In genomic region chr12:113222748-113223147, GRCm38 (mm10) we compare ENCODE assay signal across 9 mouse cellular contexts. TPM values are rescaled to one million over a fixed set of nuclear protein-coding genes. Genes with fewer than 3 reads are reported as not detected.
DNase-seq lines count a peak whose midpoint lies in the region; ATAC-seq and TF ChIP-seq lines count a peak whose summit lies in the region.
"Had no signal": no experiment of that assay in that cellular context is flagged by ENCODE, and none has a peak within 500 bp of the region (broad histone marks: within the 10 kb centered on the region; RNA-seq: fewer than 3 reads in every experiment).

No protein-coding gene starts in this region.

- intact Hi-C loops in heart, adult 2 months (cut with DNase I), result loop anchor here (5.0 kb wide), 1 partner anchor 265 kb away; the partner anchor contains the start of gene Adam6b

- no peaks in the 10 kb centered on the region for H3K27me3 ChIP-seq in heart, adult 2 months (ENCODE audit: control insufficient read depth, insufficient read depth, low read length)
- no peaks in the 10 kb centered on the region for H3K27me3 ChIP-seq in kidney, embryonic 14.5 days (ENCODE audit: control insufficient read depth, insufficient read depth, low read length)
- no peaks in the 10 kb centered on the region for H3K27me3 ChIP-seq in liver, embryonic 13.5 days
- H3K27me3 ChIP-seq in stomach, postnatal 0 days (ENCODE audit: control insufficient read depth, insufficient read depth, low read length), result no peaks in the 10 kb centered on the region

- TF ChIP-seq CTCF in heart, adult 2 months (IDR thresholded peaks at IDR 0.05), result peak; percentile 64
- peak; percentile 74 for TF ChIP-seq CTCF in stomach, postnatal 0 days (IDR thresholded peaks at IDR 0.05; ENCODE audit: low read depth)

- no peak for TF ChIP-seq POLR2A in heart, adult 2 months (IDR thresholded peaks at IDR 0.05; ENCODE audit: insufficient read depth, low read depth, low read length)

- TF ChIP-seq EP300 in heart, adult 2 months (IDR thresholded peaks at IDR 0.05; ENCODE audit: insufficient read depth, low read depth, low read length), result no peak
- TF ChIP-seq EP300 in stomach, postnatal 0 days (optimal IDR thresholded peaks at IDR 0.05), result no peak

- H3K27ac ChIP-seq in heart, adult 2 months, result no peak overlapping the region
- no peak overlapping the region for H3K27ac ChIP-seq in kidney, embryonic 14.5 days (ENCODE audit: low read depth, low read length)
- no peak overlapping the region for H3K27ac ChIP-seq in liver, embryonic 13.5 days
- no peak overlapping the region for H3K27ac ChIP-seq in stomach, postnatal 0 days (replicated peaks)

- H3K36me3 ChIP-seq in heart, adult 2 months (ENCODE audit: control insufficient read depth, insufficient read depth, low read length), result no peaks in the 10 kb centered on the region
- H3K36me3 ChIP-seq in kidney, embryonic 14.5 days (ENCODE audit: control insufficient read depth, insufficient read depth, low read length), result no peaks in the 10 kb centered on the region
- H3K36me3 ChIP-seq in liver, embryonic 13.5 days, result no peaks in the 10 kb centered on the region
- H3K36me3 ChIP-seq in stomach, postnatal 0 days (ENCODE audit: control insufficient read depth, insufficient read depth, low read length), result no peaks in the 10 kb centered on the region

- peak; percentile 43 for DNase-seq in layer of hippocampus, adult 11-12 months (ENCODE audit: low spot score)
- no peak for DNase-seq in layer of hippocampus, adult 9-10 months (ENCODE audit: low spot score)
- DNase-seq in heart, adult 2 months, result peak; percentile 67 to 70
- no peak for DNase-seq in liver, embryonic 13.5 days
- peak; percentile 73 for DNase-seq in naive thymus-derived CD4-positive, alpha-beta T cell, adult 2 months (ENCODE audit: low read depth)
- DNase-seq in stomach, postnatal 0 days (ENCODE audit: low spot score), result peak; percentile 58

- no peaks in the 10 kb centered on the region for H3K79me2 ChIP-seq in heart, adult 2 months (replicated peaks; ENCODE audit: control insufficient read depth, insufficient read depth, low read length)

- 21% methylated on average over 6 of the region's 6 CpGs for WGBS in heart, adult 2 months
- WGBS in kidney, embryonic 14.5 days, result 32% methylated on average over 6 of the region's 6 CpGs
- 26% methylated on average over 6 of the region's 6 CpGs for WGBS in liver, embryonic 13.5 days (ENCODE audit: insufficient replicate concordance)
- WGBS in stomach, postnatal 0 days, result 28% methylated on average over 6 of the region's 6 CpGs

- no peaks in the 10 kb centered on the region for H3K9me3 ChIP-seq in kidney, embryonic 14.5 days (ENCODE audit: control insufficient read depth, low read length)
- H3K9me3 ChIP-seq in liver, embryonic 13.5 days (replicated peaks), result 0 out of 2 replicates have a peak, but pooled peaks cover 5% of the 10 kb centered on the region
- H3K9me3 ChIP-seq in stomach, postnatal 0 days (ENCODE audit: control insufficient read depth, low read length), result no peaks in the 10 kb centered on the region

- no peak overlapping the region for H3K9ac ChIP-seq in heart, adult 2 months (ENCODE audit: low read depth, low read length)
- no peak overlapping the region for H3K9ac ChIP-seq in kidney, embryonic 14.5 days (ENCODE audit: low read depth, low read length)
- H3K9ac ChIP-seq in liver, embryonic 13.5 days, result no peak overlapping the region
- no peak overlapping the region for H3K9ac ChIP-seq in stomach, postnatal 0 days (ENCODE audit: low read length)

- H3K4me1 ChIP-seq in heart, adult 2 months (ENCODE audit: control insufficient read depth, insufficient read depth, low read length), result peaks cover under 1% of the 10 kb centered on the region; the same call in 1 of the 2 replicates
- H3K4me1 ChIP-seq in kidney, embryonic 14.5 days (ENCODE audit: control insufficient read depth, insufficient read depth, low read length), result no peaks in the 10 kb centered on the region
- H3K4me1 ChIP-seq in liver, embryonic 13.5 days (replicated peaks), result peaks cover 6% of the 10 kb centered on the region
- H3K4me1 ChIP-seq in stomach, postnatal 0 days (replicated peaks; ENCODE audit: control insufficient read depth, insufficient read depth), result no peaks in the 10 kb centered on the region

- H3K4me3 ChIP-seq in heart, adult 2 months, result no peak overlapping the region
- no peak overlapping the region for H3K4me3 ChIP-seq in kidney, embryonic 14.5 days (ENCODE audit: low read length)
- H3K4me3 ChIP-seq in liver, embryonic 13.5 days (replicated peaks), result no peak overlapping the region
- no peak overlapping the region for H3K4me3 ChIP-seq in stomach, postnatal 0 days (ENCODE audit: low read depth, low read length)
- H3K4me3 ChIP-seq: myocyte had no signal

- ATAC-seq in common myeloid progenitor, adult 5-6 weeks (replicated peaks; ENCODE audit: low read depth, poor library complexity, severe bottlenecking), result peak; percentile 36
- peak; percentile 57; the same call in 1 of the 2 replicates for ATAC-seq in kidney, embryonic 14.5 days (ENCODE audit: low FRiP score, low TSS enrichment)
- ATAC-seq in liver, embryonic 13.5 days (ENCODE audit: low read depth), result peak; percentile 24; the same call in 1 of the 2 replicates
- ATAC-seq in stomach, postnatal 0 days (ENCODE audit: low FRiP score, low TSS enrichment), result no peak

- H3K4me2 ChIP-seq in kidney, embryonic 14.5 days (replicated peaks; ENCODE audit: low read depth, low read length), result no peak overlapping the region
- H3K4me2 ChIP-seq in liver, embryonic 13.5 days, result no peak overlapping the region
- no peak overlapping the region for H3K4me2 ChIP-seq in stomach, postnatal 0 days (replicated peaks; ENCODE audit: low read depth)

RNA-seq across cellular contexts. Expression of gene Tmem121, which starts 37.0 kb away (rescaled TPM):
- total RNA-seq in common myeloid progenitor, adult 5-6 weeks (2017), result 1.2 TPM in 1 of 2 replicates, not detected in the other
- under 1 TPM in 1 of 2 experiments, not detected in 1; 0.18 TPM for total RNA-seq in heart, adult 2 months (2021)
- 0.41 TPM in 1 of 2 replicates, not detected in the other for polyA plus RNA-seq in heart, adult 2 months (2012; rRNA removed)
- polyA plus RNA-seq in kidney, embryonic 14.5 days (2014; fragmentation: Nextera tagmentation; extraction: Ambion mirVana), result 4.2 and 13.9 TPM in 2 replicates
- polyA plus RNA-seq in liver, embryonic 13.5 days (2015; fragmentation: Nextera tagmentation; extraction: Ambion mirVana), result 0.46 and 0.52 TPM in 2 replicates
- polyA plus RNA-seq in stomach, postnatal 0 days (2015; fragmentation: Nextera tagmentation; extraction: Ambion mirVana), result 4.2 and 4.6 TPM in 2 replicates

Comparison
In these comparisons a context has a peak if more than half of its experiments do, and no peak if none do; other contexts are left out.
1. DNase-seq: peak in layer of hippocampus, adult 11-12 months (single experiment), heart, adult 2 months (2 of 2), naive thymus-derived CD4-positive, alpha-beta T cell, adult 2 months (single experiment) and stomach, postnatal 0 days (single experiment); none in layer of hippocampus, adult 9-10 months (single experiment) and liver, embryonic 13.5 days (single experiment).